Mouse (Mus musculus): ENCODE data around the gene Fam50a. TPM values are rescaled to one million over a fixed set of nuclear protein-coding genes. Genes with fewer than 3 reads are reported as not detected.

Gene Fam50a
- 67.5 and 69.8 TPM in 2 replicates for polyA plus RNA-seq (2015; fragmentation: Nextera tagmentation; extraction: Ambion mirVana)

DNA sequence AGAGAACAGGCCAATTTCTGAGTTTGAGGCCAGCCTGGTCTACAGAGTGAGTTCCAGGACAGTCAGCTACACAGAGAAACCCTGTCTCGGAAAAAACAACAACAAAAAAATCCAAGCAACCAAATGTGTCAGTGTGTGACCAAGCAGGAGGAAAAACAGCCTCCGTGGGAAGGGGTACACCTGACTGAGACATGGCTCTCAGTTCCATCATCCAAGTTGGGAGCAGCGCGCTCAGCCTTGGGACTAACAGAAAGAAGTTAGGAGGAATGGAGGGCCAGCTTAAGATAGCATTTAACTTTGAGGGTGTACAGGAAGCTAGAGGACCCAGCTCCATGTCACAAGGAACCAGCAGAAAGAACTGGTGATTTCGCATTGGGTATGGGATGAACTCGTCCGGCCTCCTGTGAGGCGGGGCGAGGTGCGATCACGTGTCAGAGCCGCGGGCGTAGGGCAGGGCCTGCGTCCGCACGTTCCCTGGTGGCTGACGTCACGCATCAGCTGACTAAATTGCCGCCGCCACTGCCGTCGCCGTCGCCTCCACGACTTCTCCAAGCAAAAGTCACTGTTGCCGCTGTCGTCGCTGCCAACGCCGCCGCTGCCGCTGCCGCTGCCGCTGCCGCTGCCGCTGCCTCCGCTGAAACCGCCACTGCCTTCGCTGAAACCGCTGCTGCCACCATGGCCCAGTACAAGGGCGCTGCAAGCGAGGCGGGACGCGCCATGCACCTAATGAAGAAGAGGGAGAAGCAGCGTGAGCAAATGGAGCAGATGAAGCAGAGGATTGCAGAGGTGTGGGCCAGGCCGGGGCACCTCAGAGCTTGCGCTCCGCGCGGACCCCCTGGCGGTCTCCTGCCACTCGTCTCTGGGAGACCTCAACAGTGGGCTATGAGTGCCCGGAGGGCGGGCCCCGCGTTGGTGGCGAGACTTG, at the start of gene Fam50a:
Gene Fam50a, plus strand, starts transcription at position 494 of the 925 bp plus-strand sequence.
- peak within 1 kb of the TSS; percentile 75 for H3K27ac ChIP-seq (ENCODE audit: low read length)
- H3K9ac ChIP-seq (ENCODE audit: low read depth, low read length): peak within 1 kb of the TSS; percentile 85
- H3K27me3 ChIP-seq (replicated peaks; ENCODE audit: control insufficient read depth, insufficient read depth, low read length): no peaks in the 10 kb centered on the region
- 16% methylated on average over 57 of the region's 59 CpGs for WGBS
- ATAC-seq: peak; percentile 99
- H3K4me3 ChIP-seq (ENCODE audit: low read length): peak within 1 kb of the TSS; percentile 68
- H3K9me3 ChIP-seq (ENCODE audit: control insufficient read depth, low read length): no peaks in the 10 kb centered on the region
- H3K36me3 ChIP-seq (ENCODE audit: control insufficient read depth, insufficient read depth, low read length): peaks cover 8% of the 10 kb centered on the region
- H3K4me1 ChIP-seq (ENCODE audit: control insufficient read depth, insufficient read depth, low read length): no peaks in the 10 kb centered on the region
- peak within 1 kb of the TSS; percentile 68 for H3K4me2 ChIP-seq (ENCODE audit: low read depth, low read length)

- WGBS: 31% methylated on average over 3 of the region's 3 CpGs
- H3K27me3 ChIP-seq (replicated peaks; ENCODE audit: control insufficient read depth, insufficient read depth, low read length): no peaks in the 10 kb centered on the region
- H3K9me3 ChIP-seq (ENCODE audit: control insufficient read depth, low read length): no peaks in the 10 kb centered on the region
- peak overlapping the region; percentile 93 for H3K27ac ChIP-seq (ENCODE audit: low read length)
- H3K4me1 ChIP-seq (ENCODE audit: control insufficient read depth, insufficient read depth, low read length): no peaks in the 10 kb centered on the region
- H3K9ac ChIP-seq (ENCODE audit: low read depth, low read length): peak overlapping the region; percentile 59
- H3K4me2 ChIP-seq (ENCODE audit: low read depth, low read length): peak overlapping the region; percentile 55
- peak; percentile 61 for ATAC-seq
- no peaks in the 10 kb centered on the region for H3K36me3 ChIP-seq (ENCODE audit: control insufficient read depth, insufficient read depth, low read length)
- peak overlapping the region; percentile 40 for H3K4me3 ChIP-seq (ENCODE audit: low read length)
Observed at GRCm38 (mm10) chrX:74269736-74270061, 43.1 kb upstream of the Fam50a start.

DNA sequence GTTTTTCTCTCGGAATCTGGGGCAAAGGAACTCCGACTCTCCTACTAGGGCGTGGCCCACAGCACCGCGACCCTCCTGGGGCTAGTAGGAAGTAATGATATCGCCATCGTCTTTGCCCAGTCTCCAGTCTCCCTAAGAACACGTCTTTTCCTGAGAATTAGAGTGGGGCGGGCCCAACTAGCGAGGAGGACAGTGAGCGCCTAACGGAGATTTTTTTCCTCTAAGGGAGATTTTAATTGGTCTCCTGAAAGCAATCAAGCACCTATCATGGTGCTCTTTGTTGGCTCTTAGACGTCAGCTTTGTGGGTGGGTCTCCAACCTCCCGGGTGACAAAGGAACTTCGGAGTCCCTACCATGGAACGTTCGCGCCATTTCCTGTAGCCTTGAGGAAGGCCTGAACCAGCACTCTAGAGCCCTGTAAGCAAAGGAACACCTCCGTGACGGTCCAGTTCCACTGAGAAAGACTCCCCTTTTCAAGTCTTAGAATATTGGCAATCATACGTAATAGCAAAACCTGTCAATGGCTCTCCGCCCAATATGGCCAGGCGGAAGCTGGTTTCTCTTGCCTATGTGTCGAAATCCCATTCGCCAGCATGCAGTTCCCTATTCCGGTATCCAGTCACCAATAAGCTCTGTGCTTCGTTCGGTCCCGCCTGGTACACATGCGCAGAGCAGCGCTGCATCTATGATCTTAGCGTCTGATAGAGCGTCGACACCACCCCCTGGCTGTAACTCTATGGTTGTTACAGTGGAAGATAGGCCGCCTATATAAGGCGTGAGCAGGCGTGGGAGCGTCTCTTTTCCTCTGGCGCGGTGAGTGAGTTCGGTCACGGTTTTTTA, 42.6 kb upstream of the Fam50a start, which contains the start of gene Rpl10:
Gene Rpl10, plus strand, starts transcription at position 751 of the 840 bp plus-strand sequence.
- H3K4me3 ChIP-seq (ENCODE audit: low read length): peak within 1 kb of the TSS; percentile 62

DNA sequence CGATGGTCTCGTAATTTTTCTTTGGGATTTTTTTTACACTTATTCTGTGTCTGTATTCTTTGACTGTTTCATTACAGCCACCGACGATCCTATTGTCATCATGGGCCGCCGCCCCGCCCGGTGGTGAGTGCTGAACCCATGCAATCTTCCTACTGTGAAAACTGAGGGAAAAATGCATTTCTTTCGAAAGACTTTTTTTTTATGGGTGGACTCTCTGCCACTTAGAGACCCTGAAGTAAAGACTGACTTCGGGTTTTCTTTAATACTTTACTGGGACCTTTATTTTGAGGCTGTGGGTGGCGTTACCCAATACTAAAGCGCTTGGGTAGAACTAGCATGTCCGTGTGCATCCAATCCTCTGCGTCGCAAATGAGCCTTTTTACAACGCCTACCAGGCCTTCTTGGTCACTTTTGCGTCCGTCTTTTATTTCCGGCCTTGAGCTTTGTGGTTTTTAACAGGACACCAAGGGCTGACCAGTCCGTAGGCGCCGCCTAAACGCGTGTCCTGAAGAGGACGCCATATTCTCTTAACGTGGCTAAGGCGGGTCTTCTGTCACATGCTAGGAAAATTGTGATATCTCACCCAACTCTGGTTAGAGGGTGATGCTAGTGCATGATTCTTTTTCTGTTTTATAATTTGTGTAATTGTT, 41.8 kb upstream of the Fam50a start:
- WGBS: 15% methylated on average over 27 of the region's 27 CpGs

More for the DNA sequence above, 42.6 kb upstream of the Fam50a start, which contains the start of gene Rpl10:
- H3K27ac ChIP-seq (ENCODE audit: low read length): peak within 1 kb of the TSS; percentile 93
- ATAC-seq: peak; percentile 95
- WGBS: 17% methylated on average over 42 of the region's 42 CpGs
- peak within 1 kb of the TSS; percentile 55 for H3K4me2 ChIP-seq (ENCODE audit: low read depth, low read length)
- no peaks in the 10 kb centered on the region for H3K4me1 ChIP-seq (ENCODE audit: control insufficient read depth, insufficient read depth, low read length)
- H3K27me3 ChIP-seq (replicated peaks; ENCODE audit: control insufficient read depth, insufficient read depth, low read length): no peaks in the 10 kb centered on the region
- H3K9me3 ChIP-seq (ENCODE audit: control insufficient read depth, low read length): no peaks in the 10 kb centered on the region
- no peaks in the 10 kb centered on the region for H3K36me3 ChIP-seq (ENCODE audit: control insufficient read depth, insufficient read depth, low read length)
- H3K9ac ChIP-seq (ENCODE audit: low read depth, low read length): peak within 1 kb of the TSS; percentile 76

GRCm38 (mm10) chrX:74273422-74274322, 39.2 kb upstream of the Fam50a start:
- Histone ChIP-seq H3K4me2 (ENCODE audit: low read depth, low read length) (no peak overlapping the region), H3K9me3 (ENCODE audit: control insufficient read depth, low read length) (no peaks in the 10 kb centered on the region), H3K9ac (ENCODE audit: low read depth, low read length) (no peak overlapping the region), H3K4me3 (ENCODE audit: low read length) (no peak overlapping the region), H3K27me3 (replicated peaks; ENCODE audit: control insufficient read depth, insufficient read depth, low read length) (no peaks in the 10 kb centered on the region), H3K36me3 (ENCODE audit: control insufficient read depth, insufficient read depth, low read length) (no peaks in the 10 kb centered on the region), H3K4me1 (ENCODE audit: control insufficient read depth, insufficient read depth, low read length) (no peaks in the 10 kb centered on the region), H3K27ac (ENCODE audit: low read length) (peak overlapping the region; percentile 23)
- WGBS: 32% methylated on average over 10 of the region's 10 CpGs
- no peak for ATAC-seq

More for the DNA sequence above, 41.8 kb upstream of the Fam50a start:
- H3K36me3 ChIP-seq (ENCODE audit: control insufficient read depth, insufficient read depth, low read length): no peaks in the 10 kb centered on the region
- no peak for ATAC-seq
- no peaks in the 10 kb centered on the region for H3K4me1 ChIP-seq (ENCODE audit: control insufficient read depth, insufficient read depth, low read length)
- H3K4me3 ChIP-seq (ENCODE audit: low read length): peak overlapping the region; percentile 62
- H3K4me2 ChIP-seq (ENCODE audit: low read depth, low read length): peak overlapping the region; percentile 46
- H3K27ac ChIP-seq (ENCODE audit: low read length): peak overlapping the region; percentile 72
- H3K27me3 ChIP-seq (replicated peaks; ENCODE audit: control insufficient read depth, insufficient read depth, low read length): no peaks in the 10 kb centered on the region
- no peaks in the 10 kb centered on the region for H3K9me3 ChIP-seq (ENCODE audit: control insufficient read depth, low read length)
- peak overlapping the region; percentile 76 for H3K9ac ChIP-seq (ENCODE audit: low read depth, low read length)

DNA sequence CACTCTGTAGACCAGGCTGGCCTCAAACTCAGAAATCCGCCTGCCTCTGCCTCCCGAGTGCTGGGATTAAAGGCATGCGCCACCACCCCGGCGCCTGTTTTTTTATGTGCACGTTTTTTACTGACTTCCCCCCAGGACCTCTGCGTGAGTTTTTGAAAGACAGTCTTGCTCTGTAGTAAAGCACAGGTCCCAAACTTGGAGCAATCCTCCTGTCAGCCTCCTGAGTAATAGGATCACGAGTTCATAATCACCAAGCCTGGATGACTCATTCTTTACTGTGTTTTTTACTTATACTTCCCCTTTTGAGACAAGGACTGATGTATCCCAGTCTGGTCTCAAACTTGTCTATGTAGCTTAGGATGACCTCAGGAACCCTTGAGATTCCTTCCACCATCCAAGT, 34.9 kb upstream of the Fam50a start:
- WGBS: 71% methylated on average over 8 of the region's 8 CpGs
- no peaks in the 10 kb centered on the region for H3K27me3 ChIP-seq (replicated peaks; ENCODE audit: control insufficient read depth, insufficient read depth, low read length)
- no peak for ATAC-seq
- H3K27ac ChIP-seq (ENCODE audit: low read length): no peak overlapping the region
- H3K36me3 ChIP-seq (ENCODE audit: control insufficient read depth, insufficient read depth, low read length): no peaks in the 10 kb centered on the region
- H3K9ac ChIP-seq (ENCODE audit: low read depth, low read length): no peak overlapping the region
- H3K4me1 ChIP-seq (ENCODE audit: control insufficient read depth, insufficient read depth, low read length): peaks cover 2% of the 10 kb centered on the region; the same call in 1 of the 2 replicates
- no peaks in the 10 kb centered on the region for H3K9me3 ChIP-seq (ENCODE audit: control insufficient read depth, low read length)
- H3K4me3 ChIP-seq (ENCODE audit: low read length): no peak overlapping the region
- H3K4me2 ChIP-seq (ENCODE audit: low read depth, low read length): no peak overlapping the region

- peak overlapping the region; percentile 70 for H3K4me2 ChIP-seq (ENCODE audit: low read depth, low read length)
- peak; percentile 12 for ATAC-seq
- no peaks in the 10 kb centered on the region for H3K27me3 ChIP-seq (replicated peaks; ENCODE audit: control insufficient read depth, insufficient read depth, low read length)
- H3K27ac ChIP-seq (ENCODE audit: low read length): peak overlapping the region; percentile 88
- no peaks in the 10 kb centered on the region for H3K9me3 ChIP-seq (ENCODE audit: control insufficient read depth, low read length)
- H3K9ac ChIP-seq (ENCODE audit: low read depth, low read length): peak overlapping the region; percentile 80
- peak overlapping the region; percentile 66 for H3K4me3 ChIP-seq (ENCODE audit: low read length)
- 17% methylated on average over 14 of the region's 14 CpGs for WGBS
- no peaks in the 10 kb centered on the region for H3K36me3 ChIP-seq (ENCODE audit: control insufficient read depth, insufficient read depth, low read length)
- H3K4me1 ChIP-seq (ENCODE audit: control insufficient read depth, insufficient read depth, low read length): peaks cover 2% of the 10 kb centered on the region; the same call in 1 of the 2 replicates
Observed at GRCm38 (mm10) chrX:74281041-74281731, 31.6 kb upstream of the Fam50a start.

Measured in intestine, embryonic 16.5 days (tissue).